Mouse (Mus musculus) yolk sac, embryonic 10.5 days (tissue): ENCODE results near the gene Pkd1l3.
A peak's percentile ranks its signal among the peaks of the same experiment; 100 is the strongest.

ENCODE experiments used
- DNase-seq: peaks from one replicate; pipeline ENCODE4 v3.0.0-alpha.2; 2017; ENCODE audit warnings: low spot score

Pkd1l3 gene

DNA sequence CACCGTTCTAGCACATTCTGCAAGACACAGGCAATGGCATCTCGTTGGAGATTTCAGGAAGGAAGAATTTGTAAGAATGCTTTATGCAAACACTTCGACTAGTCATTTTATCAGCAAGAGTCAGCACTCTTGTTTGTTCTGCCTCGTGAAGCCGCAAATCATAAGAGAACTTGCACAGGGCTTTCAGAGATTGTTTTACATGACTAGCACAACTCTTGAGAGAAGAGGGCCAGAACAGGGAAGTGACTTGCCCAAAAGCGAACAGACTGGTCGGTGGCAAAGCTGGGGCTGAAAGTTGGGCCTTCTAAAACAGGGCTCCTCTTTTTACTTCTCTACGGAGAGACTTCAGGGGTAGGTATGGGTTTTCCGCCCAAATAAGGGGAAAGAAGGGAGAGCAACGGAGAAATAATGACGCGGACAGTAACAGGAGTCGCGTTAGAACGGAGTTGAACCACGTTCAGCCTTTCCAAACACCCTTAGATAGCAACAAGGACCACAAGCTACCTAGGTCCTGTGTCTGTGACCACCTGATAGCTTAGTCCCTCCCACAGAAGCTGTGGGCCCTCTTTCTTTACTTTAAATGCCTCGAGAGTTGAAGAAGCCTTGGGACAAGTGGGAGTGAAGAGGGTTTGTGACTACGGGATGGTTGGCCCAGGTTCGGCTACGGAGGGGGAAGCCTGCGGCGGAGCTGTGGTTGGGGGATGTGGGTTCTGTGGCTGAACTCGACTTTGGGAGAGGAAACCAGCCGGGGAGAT is 90.4 kb downstream of the Pkd1l3 start:
- DNase-seq = no peak

GRCm38 (mm10) chr8:109705320-109706075 is 91.2 kb downstream of the Pkd1l3 start, which contains the start of gene Zfp821:
Gene Zfp821, plus strand, starts transcription at chr8:109705546.
- DNase-seq = peak; percentile 91

DNA sequence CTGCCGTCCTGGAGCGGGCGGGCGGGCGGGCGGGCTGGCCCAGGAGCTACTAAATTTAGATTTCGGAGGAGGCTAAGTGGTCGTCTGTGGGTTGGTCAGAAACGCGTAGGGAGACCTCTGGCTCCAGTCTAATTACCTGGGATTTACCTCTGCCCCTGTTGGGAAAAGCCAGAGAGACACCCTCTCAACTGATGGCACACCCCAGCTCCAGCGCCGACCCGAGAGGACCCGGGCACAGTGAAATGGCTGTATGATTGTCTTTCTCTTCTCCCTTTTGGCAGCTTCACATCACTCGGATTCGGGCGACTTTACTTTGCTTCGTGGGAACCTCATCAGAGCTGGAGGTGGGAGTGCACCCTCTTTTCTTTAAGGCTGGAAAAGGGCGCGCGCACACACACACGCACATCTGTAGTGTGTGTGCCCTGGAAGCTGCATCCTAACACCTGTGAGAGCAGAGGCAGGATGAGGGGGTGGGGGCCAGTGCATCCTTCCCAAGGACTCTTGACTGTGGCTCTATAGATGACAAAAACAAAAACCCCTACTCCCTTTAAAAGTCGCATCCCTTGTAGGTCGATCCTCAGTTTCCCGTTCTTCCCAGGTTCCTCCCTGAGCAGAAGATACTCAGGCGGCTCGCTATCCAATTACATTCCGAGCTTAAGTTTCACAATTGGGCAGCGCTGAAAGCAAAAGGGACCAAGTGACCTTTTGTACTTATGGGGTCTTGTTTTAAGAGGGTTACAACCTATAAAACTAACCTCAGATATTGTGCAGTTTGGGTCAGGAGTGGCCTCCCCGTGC is 92.0 kb downstream of the Pkd1l3 start:
- no peak for DNase-seq

DNA sequence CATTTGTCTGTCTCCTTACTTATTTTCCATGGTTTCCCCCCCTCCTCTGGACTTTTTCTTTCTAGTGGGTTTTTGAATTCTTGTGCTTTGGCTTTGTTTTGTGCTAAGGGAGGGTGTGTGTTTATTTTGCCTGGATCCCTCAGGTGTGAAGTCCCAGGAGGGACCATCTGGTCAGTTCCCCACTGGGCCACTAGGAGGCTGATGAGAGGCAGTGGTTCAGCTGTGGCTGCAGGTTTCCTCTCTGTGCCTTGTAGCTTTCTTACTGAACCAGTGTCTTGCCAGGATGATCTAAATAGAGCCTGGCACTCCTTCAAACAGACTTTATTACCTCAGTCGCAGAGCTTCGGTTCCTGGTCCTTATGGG is 92.5 kb downstream of the Pkd1l3 start:
- DNase-seq = peak; percentile 60

DNA sequence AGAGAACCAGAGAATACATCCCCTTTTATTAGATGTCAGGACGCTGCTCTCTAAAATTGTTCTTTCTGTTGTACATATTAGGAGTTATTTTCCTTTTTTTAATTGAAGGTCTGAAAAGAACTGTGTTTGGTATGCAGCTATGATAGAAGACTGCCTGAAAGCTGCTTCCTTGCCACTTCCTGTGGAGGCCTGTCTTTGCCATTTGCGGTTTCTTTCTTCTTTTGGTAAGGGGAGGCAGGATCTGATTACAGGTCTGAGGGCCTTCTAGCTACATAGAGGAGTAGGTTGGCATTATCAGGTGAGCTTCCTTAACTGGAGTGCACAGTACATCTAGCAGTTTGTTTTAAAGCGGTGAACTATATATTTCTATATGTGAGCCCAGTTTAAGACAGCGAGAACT is 93.6 kb downstream of the Pkd1l3 start:
- DNase-seq = no peak

GRCm38 (mm10) chr8:109712521-109712920 is 98.2 kb downstream of the Pkd1l3 start:
- no peak for DNase-seq

- no peak for DNase-seq
Measured at GRCm38 (mm10) chr8:109714961-109715360, 100.6 kb downstream of the Pkd1l3 start.
